Mouse (Mus musculus) frontal cortex, adult 2 months (tissue): ENCODE measurements around the gene Scamp1. TPM values are rescaled to one million over a fixed set of nuclear protein-coding genes. Genes with fewer than 3 reads are reported as not detected.

ENCODE experiments used
- DNase-seq, 2 experiments: peaks; one replicate each; pipeline ENCODE4 v3.0.0; 2022; ENCODE audit warnings: low spot score in 1 of 2; ENCODE audit errors: extremely low spot score in 1 of 2
- polyA plus RNA-seq: library from polyadenylated mRNA; depleted of rRNA; stranded (reverse); fragments of >200 nt; gene quantifications from 2 replicates; pipeline ENCODE4 v1.2.3, GENCODE M21; 2012; rRNA removed

Scamp1 gene
- polyA plus RNA-seq, 1 experiment, result 132 TPM

DNA sequence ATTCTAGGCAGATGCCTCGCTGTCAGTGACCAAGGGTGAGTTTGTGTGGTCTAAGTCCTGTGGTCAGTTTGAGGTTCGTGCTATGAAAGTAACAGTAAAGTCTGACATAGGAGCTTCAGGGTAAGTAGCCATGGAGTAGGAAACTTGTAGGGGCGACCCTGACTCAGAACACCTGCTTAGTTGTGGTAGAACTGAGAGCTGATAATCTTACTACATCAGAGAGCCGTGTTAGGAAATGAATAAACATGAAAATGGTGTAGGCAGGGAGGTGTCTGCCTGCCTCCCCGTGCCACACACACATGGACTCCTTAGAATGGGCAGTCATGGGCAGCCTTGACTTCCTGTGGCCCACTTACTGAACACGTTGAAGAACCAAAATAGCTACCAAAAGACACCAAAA lies 132.0 kb downstream of the Scamp1 start:
- no peak for DNase-seq

DNA sequence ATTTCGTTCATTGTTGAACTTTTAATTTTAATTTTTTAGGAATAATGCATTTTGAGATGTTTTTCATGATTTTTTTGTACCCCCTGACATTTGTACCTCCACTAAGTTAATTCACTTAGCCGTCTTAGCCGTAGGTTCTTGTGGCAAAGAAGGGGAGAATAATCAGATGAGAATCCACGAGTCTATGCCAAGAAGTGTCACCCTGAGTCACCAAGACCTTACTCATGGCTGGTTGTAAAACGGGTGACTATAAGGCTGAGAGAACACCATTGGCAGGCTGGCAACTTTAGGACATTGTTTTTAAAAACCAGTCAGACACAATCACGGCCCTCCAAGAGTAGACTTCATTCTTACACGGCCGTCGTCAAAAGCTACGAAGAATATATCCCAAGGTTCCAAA lies 132.8 kb downstream of the Scamp1 start:
- no peak for DNase-seq

Other genes with a start within 250 kb of the Scamp1 start
- gene Lhfpl2, start 228.1 kb downstream of the Scamp1 start, polyA plus RNA-seq, result 15.1 and 17.1 TPM in 2 replicates
- gene Ap3b1, start 73.1 kb upstream of the Scamp1 start, polyA plus RNA-seq, result 44.7 and 46.6 TPM in 2 replicates